Mouse (Mus musculus): ENCODE data around the gene Oaz3. TPM values are rescaled to one million over a fixed set of nuclear protein-coding genes. Genes with fewer than 3 reads are reported as not detected.

Gene Oaz3
- polyA plus RNA-seq, 1 experiment from 2014 or later = 1.7 TPM

- H3K9me3 ChIP-seq (ENCODE audit: control insufficient read depth, low read length) = no peaks in the 10 kb centered on the region
- H3K27me3 ChIP-seq (ENCODE audit: control insufficient read depth, insufficient read depth, low read length) = no peaks in the 10 kb centered on the region
- H3K9ac ChIP-seq (replicated peaks; ENCODE audit: low read depth, low read length) = no peak overlapping the region
- H3K27ac ChIP-seq (ENCODE audit: low read depth, low read length) = peak overlapping the region; percentile 84
- H3K4me2 ChIP-seq (ENCODE audit: low read depth, low read length) = no peak overlapping the region
- ATAC-seq (ENCODE audit: low read depth) = peak; percentile 67
- 32% methylated on average over 13 of the region's 13 CpGs for WGBS
- H3K36me3 ChIP-seq (ENCODE audit: control insufficient read depth, insufficient read depth, low read length) = no peaks in the 10 kb centered on the region
- no peak overlapping the region for H3K4me3 ChIP-seq (ENCODE audit: low read depth, low read length)
- peaks cover 17% of the 10 kb centered on the region for H3K4me1 ChIP-seq (ENCODE audit: control insufficient read depth, insufficient read depth, low read length)
Measured at GRCm38 (mm10) chr3:94465632-94466430, 22.1 kb upstream of the Oaz3 start.

GRCm38 (mm10) chr3:94463926-94464578, 20.3 kb upstream of the Oaz3 start:
- H3K4me2 ChIP-seq (ENCODE audit: low read depth, low read length) = 0 out of 2 replicates have a peak overlapping the region, but pooled peaks have one; percentile 6
- H3K9ac ChIP-seq (replicated peaks; ENCODE audit: low read depth, low read length) = no peak overlapping the region
- ATAC-seq (ENCODE audit: low read depth) = peak; percentile 82

GRCm38 (mm10) chr3:94459834-94460233, 16.1 kb upstream of the Oaz3 start:
- no peak overlapping the region for H3K27ac ChIP-seq (ENCODE audit: low read depth, low read length)
- no peak overlapping the region for H3K9ac ChIP-seq (replicated peaks; ENCODE audit: low read depth, low read length)
- ATAC-seq (ENCODE audit: low read depth) = no peak
- H3K27me3 ChIP-seq (ENCODE audit: control insufficient read depth, insufficient read depth, low read length) = no peaks in the 10 kb centered on the region
- no peak overlapping the region for H3K4me2 ChIP-seq (ENCODE audit: low read depth, low read length)
- H3K9me3 ChIP-seq (ENCODE audit: control insufficient read depth, low read length) = no peaks in the 10 kb centered on the region
- no peaks in the 10 kb centered on the region for H3K36me3 ChIP-seq (ENCODE audit: control insufficient read depth, insufficient read depth, low read length)
- H3K4me3 ChIP-seq (ENCODE audit: low read depth, low read length) = no peak overlapping the region
- WGBS = 93% methylated on average over 2 of the region's 2 CpGs
- peaks cover 12% of the 10 kb centered on the region for H3K4me1 ChIP-seq (ENCODE audit: control insufficient read depth, insufficient read depth, low read length)

More at GRCm38 (mm10) chr3:94463926-94464578, 20.3 kb upstream of the Oaz3 start:
- H3K27ac ChIP-seq (ENCODE audit: low read depth, low read length) = peak overlapping the region; percentile 84
- no peak overlapping the region for H3K4me3 ChIP-seq (ENCODE audit: low read depth, low read length)
- peaks cover 17% of the 10 kb centered on the region for H3K4me1 ChIP-seq (ENCODE audit: control insufficient read depth, insufficient read depth, low read length)
- no peaks in the 10 kb centered on the region for H3K27me3 ChIP-seq (ENCODE audit: control insufficient read depth, insufficient read depth, low read length)
- WGBS = 29% methylated on average over 11 of the region's 11 CpGs
- no peaks in the 10 kb centered on the region for H3K36me3 ChIP-seq (ENCODE audit: control insufficient read depth, insufficient read depth, low read length)
- no peaks in the 10 kb centered on the region for H3K9me3 ChIP-seq (ENCODE audit: control insufficient read depth, low read length)

- Histone ChIP-seq H3K4me3 (ENCODE audit: low read depth, low read length) (peak overlapping the region; percentile 30; the same call in 1 of the 2 replicates), H3K9ac (replicated peaks; ENCODE audit: low read depth, low read length) (peak overlapping the region; percentile 16; the same call in 1 of the 2 replicates), H3K27ac (ENCODE audit: low read depth, low read length) (no peak overlapping the region), H3K9me3 (ENCODE audit: control insufficient read depth, low read length) (no peaks in the 10 kb centered on the region), H3K4me1 (ENCODE audit: control insufficient read depth, insufficient read depth, low read length) (no peaks in the 10 kb centered on the region), H3K4me2 (ENCODE audit: low read depth, low read length) (peak overlapping the region; percentile 33; the same call in 1 of the 2 replicates), H3K27me3 (ENCODE audit: control insufficient read depth, insufficient read depth, low read length) (no peaks in the 10 kb centered on the region), H3K36me3 (ENCODE audit: control insufficient read depth, insufficient read depth, low read length) (no peaks in the 10 kb centered on the region)
- 74% methylated on average over 3 of the region's 3 CpGs for WGBS
- peak; percentile 50; the same call in 1 of the 2 replicates for ATAC-seq (ENCODE audit: low read depth)
Measured at GRCm38 (mm10) chr3:94457055-94457454, 13.3 kb upstream of the Oaz3 start.

- H3K27me3 ChIP-seq (ENCODE audit: control insufficient read depth, insufficient read depth, low read length) = no peaks in the 10 kb centered on the region
- H3K4me2 ChIP-seq (ENCODE audit: low read depth, low read length) = peak overlapping the region; percentile 33; the same call in 1 of the 2 replicates
- ATAC-seq (ENCODE audit: low read depth) = peak; percentile 95
- 2% methylated on average over 12 of the region's 12 CpGs for WGBS
- peak overlapping the region; percentile 30 for H3K4me3 ChIP-seq (ENCODE audit: low read depth, low read length)
- peak overlapping the region; percentile 16; the same call in 1 of the 2 replicates for H3K9ac ChIP-seq (replicated peaks; ENCODE audit: low read depth, low read length)
- no peaks in the 10 kb centered on the region for H3K9me3 ChIP-seq (ENCODE audit: control insufficient read depth, low read length)
- H3K27ac ChIP-seq (ENCODE audit: low read depth, low read length) = no peak overlapping the region
- no peaks in the 10 kb centered on the region for H3K4me1 ChIP-seq (ENCODE audit: control insufficient read depth, insufficient read depth, low read length)
- H3K36me3 ChIP-seq (ENCODE audit: control insufficient read depth, insufficient read depth, low read length) = no peaks in the 10 kb centered on the region
Measured at GRCm38 (mm10) chr3:94456529-94457000, 12.8 kb upstream of the Oaz3 start.

- peaks cover 24% of the 10 kb centered on the region for H3K36me3 ChIP-seq (ENCODE audit: control insufficient read depth, insufficient read depth, low read length)
- no peak for ATAC-seq (ENCODE audit: low read depth)
- no peaks in the 10 kb centered on the region for H3K4me1 ChIP-seq (ENCODE audit: control insufficient read depth, insufficient read depth, low read length)
- no peak overlapping the region for H3K9ac ChIP-seq (replicated peaks; ENCODE audit: low read depth, low read length)
- H3K27me3 ChIP-seq (ENCODE audit: control insufficient read depth, insufficient read depth, low read length) = no peaks in the 10 kb centered on the region
- H3K4me3 ChIP-seq (ENCODE audit: low read depth, low read length) = no peak overlapping the region
- H3K4me2 ChIP-seq (ENCODE audit: low read depth, low read length) = no peak overlapping the region
- no peak overlapping the region for H3K27ac ChIP-seq (ENCODE audit: low read depth, low read length)
- 94% methylated on average over 2 of the region's 2 CpGs for WGBS
- no peaks in the 10 kb centered on the region for H3K9me3 ChIP-seq (ENCODE audit: control insufficient read depth, low read length)
Measured at GRCm38 (mm10) chr3:94449377-94449776, 5.7 kb upstream of the Oaz3 start.

GRCm38 (mm10) chr3:94442951-94443596, 641 bp downstream of the Oaz3 start, which contains the start of gene Mrpl9:
Gene Mrpl9, plus strand, starts transcription at chr3:94443318.
- under 1% methylated on average over 39 of the region's 39 CpGs for WGBS
- H3K9me3 ChIP-seq (ENCODE audit: control insufficient read depth, low read length) = no peaks in the 10 kb centered on the region
- peak within 1 kb of the TSS; percentile 77 for H3K4me2 ChIP-seq (ENCODE audit: low read depth, low read length)
- peak; percentile 98 for ATAC-seq (ENCODE audit: low read depth)
- peak within 1 kb of the TSS; percentile 52; the same call in 1 of the 2 replicates for H3K27ac ChIP-seq (ENCODE audit: low read depth, low read length)
- H3K4me1 ChIP-seq (ENCODE audit: control insufficient read depth, insufficient read depth, low read length) = no peaks in the 10 kb centered on the region
- peak within 1 kb of the TSS; percentile 78 for H3K9ac ChIP-seq (replicated peaks; ENCODE audit: low read depth, low read length)
- H3K4me3 ChIP-seq (ENCODE audit: low read depth, low read length) = peak within 1 kb of the TSS; percentile 83
- H3K27me3 ChIP-seq (ENCODE audit: control insufficient read depth, insufficient read depth, low read length) = no peaks in the 10 kb centered on the region; the same call in 1 of the 2 replicates
- peaks cover 20% of the 10 kb centered on the region for H3K36me3 ChIP-seq (ENCODE audit: control insufficient read depth, insufficient read depth, low read length)

GRCm38 (mm10) chr3:94441182-94441581, 2.5 kb downstream of the Oaz3 start:
- H3K36me3 ChIP-seq (ENCODE audit: control insufficient read depth, insufficient read depth, low read length) = peaks cover 8% of the 10 kb centered on the region; the same call in 1 of the 2 replicates
- no peak for ATAC-seq (ENCODE audit: low read depth)
- WGBS = 41% methylated on average over 3 of the region's 3 CpGs
- H3K4me3 ChIP-seq (ENCODE audit: low read depth, low read length) = no peak overlapping the region
- no peaks in the 10 kb centered on the region; the same call in 1 of the 2 replicates for H3K27me3 ChIP-seq (ENCODE audit: control insufficient read depth, insufficient read depth, low read length)
- H3K4me2 ChIP-seq (ENCODE audit: low read depth, low read length) = no peak overlapping the region
- H3K9me3 ChIP-seq (ENCODE audit: control insufficient read depth, low read length) = no peaks in the 10 kb centered on the region
- H3K9ac ChIP-seq (replicated peaks; ENCODE audit: low read depth, low read length) = no peak overlapping the region
- H3K4me1 ChIP-seq (ENCODE audit: control insufficient read depth, insufficient read depth, low read length) = no peaks in the 10 kb centered on the region
- H3K27ac ChIP-seq (ENCODE audit: low read depth, low read length) = no peak overlapping the region

Measured in neural tube, embryonic 14.5 days (tissue).